Mouse (Mus musculus): ENCODE measurements around the gene Arhgap45. TPM values are rescaled to one million over a fixed set of nuclear protein-coding genes. Genes with fewer than 3 reads are reported as not detected.
"Not testable (repeated sequence)": the region's sequence is repeated elsewhere in the genome, so short reads cannot be mapped to it uniquely, and the experiment has no call there.

The Arhgap45 gene
- total RNA-seq, 2 experiments from 2014 or later = 1.6 to 1.7 TPM

GRCm38 (mm10) chr10:80052374-80052764 is 35.9 kb downstream of the Arhgap45 start:
- DNase-seq = no peak
- intact Hi-C loops (cut with DNase I) = no loop called here

- peak; percentile 100 for DNase-seq
- intact Hi-C loops (cut with DNase I) = no loop called here
Measured at GRCm38 (mm10) chr10:80053259-80053780, 36.9 kb downstream of the Arhgap45 start.

DNA sequence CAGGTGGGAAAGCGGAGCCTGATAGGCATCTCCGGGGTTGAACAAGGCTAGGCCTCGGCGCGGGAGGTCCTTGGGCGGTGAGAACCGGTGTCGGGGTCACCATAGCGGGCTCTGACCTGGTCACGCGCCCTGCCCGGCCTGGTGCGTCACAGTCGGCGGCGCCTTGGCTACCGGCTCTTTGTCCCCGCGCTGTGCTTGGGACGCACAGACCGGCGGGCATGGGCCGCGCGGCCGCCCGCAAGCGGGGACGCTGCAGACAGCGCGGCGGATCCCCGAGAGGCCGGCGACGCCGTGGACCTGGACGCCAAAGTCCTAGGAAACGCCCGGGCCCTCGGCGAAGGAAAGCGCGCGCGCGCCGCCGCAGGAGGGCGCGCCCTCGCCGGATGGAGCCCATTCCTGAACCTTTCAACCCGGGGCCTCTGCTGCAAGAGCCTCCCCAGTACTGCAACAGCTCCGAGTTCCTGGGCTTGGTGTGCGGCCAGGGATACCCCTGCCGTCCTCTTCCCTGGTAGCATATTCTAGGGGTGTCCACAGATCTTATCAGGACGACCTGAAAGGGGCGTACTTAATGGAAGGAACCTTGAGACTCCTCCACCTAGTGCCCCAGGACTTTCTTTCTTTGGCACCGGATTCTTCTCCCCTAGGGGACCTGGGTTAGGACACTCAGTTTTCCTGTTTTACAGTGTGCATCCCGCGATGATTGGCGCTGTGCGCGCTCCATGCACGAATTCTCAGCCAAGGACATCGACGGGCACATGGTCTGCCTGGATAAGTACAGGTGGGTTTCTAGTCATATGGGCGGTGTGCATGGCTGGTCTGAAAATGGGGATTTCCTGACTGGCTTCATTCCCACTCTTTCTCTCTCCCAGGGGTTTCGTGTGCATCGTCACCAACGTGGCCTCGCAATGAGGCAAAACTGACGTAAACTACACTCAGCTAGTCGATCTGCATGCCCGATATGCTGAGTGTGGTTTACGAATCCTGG is 37.7 kb downstream of the Arhgap45 start:
- peak; percentile 54 for DNase-seq
- intact Hi-C loops (cut with DNase I) = no loop called here

DNA sequence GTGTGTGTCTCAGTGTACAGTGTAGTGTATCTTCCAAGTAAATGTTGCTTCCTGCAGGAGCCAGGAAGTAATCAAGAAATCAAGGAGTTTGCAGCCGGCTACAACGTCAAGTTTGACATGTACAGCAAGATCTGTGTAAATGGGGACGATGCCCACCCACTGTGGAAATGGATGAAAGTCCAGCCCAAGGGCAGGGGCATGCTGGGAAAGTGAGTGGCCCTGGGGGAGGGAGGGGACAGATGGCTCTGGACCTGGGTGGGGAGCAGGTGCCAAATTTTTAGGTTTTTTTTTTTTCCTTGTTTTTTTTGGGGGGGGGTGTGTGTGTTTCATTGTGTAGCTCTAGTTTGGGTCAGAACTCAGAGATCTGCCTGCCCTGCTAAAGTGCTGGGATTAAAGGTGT is 38.5 kb downstream of the Arhgap45 start:
- DNase-seq; intact Hi-C loops (cut with DNase I): not testable (repeated sequence)

- DNase-seq = no peak
- intact Hi-C loops (cut with DNase I) = no loop called here
Measured at GRCm38 (mm10) chr10:80055364-80055763, 38.9 kb downstream of the Arhgap45 start.

DNA sequence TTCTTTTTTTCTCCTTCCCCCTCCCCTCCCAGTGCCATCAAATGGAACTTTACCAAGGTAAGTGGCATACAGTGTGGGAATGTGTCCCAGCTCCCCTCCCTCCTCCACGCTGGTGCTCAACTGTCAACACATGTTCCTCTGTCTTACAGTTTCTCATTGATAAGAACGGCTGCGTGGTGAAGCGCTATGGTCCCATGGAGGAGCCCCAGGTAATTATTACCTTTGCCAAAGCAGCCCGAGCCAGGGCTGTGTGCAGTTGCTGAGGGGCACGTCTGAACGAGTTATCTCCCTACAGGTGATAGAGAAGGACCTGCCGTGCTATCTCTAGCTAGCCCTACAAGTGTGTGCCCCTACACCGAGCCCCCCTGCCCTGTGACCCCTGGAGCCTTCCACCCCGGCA is 39.4 kb downstream of the Arhgap45 start:
- DNase-seq = no peak
- intact Hi-C loops (cut with DNase I) = no loop called here

GRCm38 (mm10) chr10:80056506-80056905 is 40.1 kb downstream of the Arhgap45 start:
- no peak for DNase-seq
- intact Hi-C loops (cut with DNase I) = no loop called here

- no peak for DNase-seq
- intact Hi-C loops (cut with DNase I) = no loop called here
Measured at GRCm38 (mm10) chr10:80056976-80057682, 40.7 kb downstream of the Arhgap45 start.

GRCm38 (mm10) chr10:80057683-80058326 is 41.4 kb downstream of the Arhgap45 start:
- DNase-seq = no peak
- intact Hi-C loops (cut with DNase I) = no loop called here

DNA sequence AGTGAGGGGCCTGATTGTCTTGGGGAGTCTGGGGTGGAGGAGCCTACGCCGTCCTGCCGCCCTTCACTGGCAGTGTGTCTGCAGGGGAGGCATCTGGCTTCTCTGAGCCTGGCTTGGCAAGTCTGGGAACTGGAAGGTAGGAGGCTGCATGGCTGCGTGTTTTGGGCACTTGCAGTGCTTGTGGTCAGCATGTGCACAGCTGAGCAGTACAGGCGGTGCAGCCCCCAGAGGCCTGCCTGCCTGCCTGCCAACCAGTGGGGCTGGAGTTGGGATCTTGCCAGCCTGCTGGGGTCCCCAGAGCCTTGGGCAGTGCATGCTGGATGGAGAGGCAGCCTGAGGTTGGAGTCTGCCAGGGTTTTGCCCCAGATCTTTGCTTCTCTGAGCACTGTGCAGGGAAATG is 46.7 kb downstream of the Arhgap45 start:
- intact Hi-C loops (cut with DNase I) = no loop called here
- DNase-seq = peak; percentile 85

DNA sequence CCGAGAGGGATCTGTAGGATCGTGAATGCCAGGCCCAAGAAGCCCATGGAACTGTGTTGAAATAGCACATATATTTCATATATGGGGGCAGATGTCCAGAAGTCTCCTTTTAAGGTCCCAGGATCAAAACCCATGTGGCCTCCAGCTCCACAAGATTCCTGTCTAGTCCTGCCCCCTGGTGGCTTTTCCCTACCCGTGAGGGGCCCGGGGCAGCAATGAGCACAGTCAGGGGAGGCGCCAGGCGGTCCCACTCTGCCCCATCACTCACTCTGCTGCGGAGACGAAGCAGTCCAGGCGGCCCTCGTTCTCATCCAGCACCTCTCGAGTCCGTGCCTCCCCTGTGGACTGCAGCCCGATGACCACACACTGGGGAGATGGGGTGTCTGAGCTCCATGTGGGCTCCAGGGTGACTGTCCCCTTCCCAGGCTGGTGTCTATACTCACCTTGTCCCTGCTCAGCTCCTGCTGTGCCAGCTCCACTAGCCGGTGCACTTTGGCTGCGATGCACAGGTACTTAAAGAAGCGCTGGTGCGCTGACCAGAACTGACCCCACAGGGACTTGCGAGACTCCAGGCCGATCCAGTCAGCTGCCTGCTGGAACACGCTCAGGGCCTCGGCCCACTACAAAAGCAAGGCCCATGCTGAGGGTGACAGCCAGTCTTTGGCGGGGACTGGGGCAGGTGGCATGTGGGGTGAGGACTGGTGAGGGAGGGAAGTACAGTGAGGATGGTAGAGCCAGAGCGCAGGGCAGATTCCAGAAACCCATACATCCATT is 47.6 kb downstream of the Arhgap45 start:
- DNase-seq = no peak
- intact Hi-C loops (cut with DNase I) = no loop called here

DNA sequence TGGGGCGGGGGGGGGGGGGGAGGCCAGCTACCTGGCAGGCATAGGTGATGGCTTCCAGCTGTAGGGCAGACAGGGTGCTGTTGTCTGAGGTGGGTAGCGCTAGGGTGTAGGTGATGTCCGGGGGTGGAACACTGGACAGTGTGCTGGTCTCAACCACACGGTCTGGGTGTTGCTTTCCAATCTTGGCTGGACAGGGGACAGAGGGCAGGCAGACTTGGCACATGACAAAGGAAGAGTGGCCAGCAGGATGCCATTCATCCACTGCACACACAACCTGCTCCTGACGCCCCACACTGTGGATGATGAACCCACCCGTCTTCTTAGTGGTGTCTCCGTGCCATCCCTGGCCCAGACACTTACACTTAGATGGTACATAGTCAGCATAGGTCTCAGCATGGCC is 52.8 kb downstream of the Arhgap45 start:
- no peak for DNase-seq
- intact Hi-C loops (cut with DNase I) = no loop called here

DNA sequence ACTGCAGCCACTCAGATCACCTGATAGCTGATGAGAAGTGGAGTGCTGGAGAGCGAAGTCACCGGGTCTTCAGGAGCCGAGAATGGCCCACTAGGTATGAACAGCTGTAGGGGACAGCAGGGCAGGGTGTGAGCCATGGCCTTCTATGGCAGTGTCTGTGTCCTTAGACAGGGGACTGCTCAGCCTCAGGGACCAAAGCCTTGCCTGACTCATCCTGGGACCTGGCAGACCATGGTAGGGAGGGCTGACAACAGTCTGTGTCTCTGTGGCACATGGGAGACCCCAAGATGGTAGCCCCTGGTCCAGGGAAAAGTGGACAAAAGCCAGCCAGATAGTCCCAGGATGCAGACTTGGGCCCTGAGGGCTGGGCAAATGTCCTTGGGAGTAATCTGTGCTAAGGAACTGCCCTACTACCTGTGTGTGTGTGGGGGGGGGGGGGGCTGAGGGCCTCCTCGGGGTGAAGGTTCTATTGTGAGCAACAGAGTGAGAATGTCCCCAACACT is 53.5 kb downstream of the Arhgap45 start:
- intact Hi-C loops (cut with DNase I) = no loop called here

GRCm38 (mm10) chr10:80070837-80071515 is 54.5 kb downstream of the Arhgap45 start:
- DNase-seq = peak; percentile 81
- intact Hi-C loops (cut with DNase I) = no loop called here

More for the DNA sequence above, 53.5 kb downstream of the Arhgap45 start:
- DNase-seq = no peak

- intact Hi-C loops (cut with DNase I) = no loop called here
- no peak for DNase-seq
Measured at GRCm38 (mm10) chr10:80071516-80071900, 55.1 kb downstream of the Arhgap45 start.

GRCm38 (mm10) chr10:80072623-80073489 is 56.4 kb downstream of the Arhgap45 start:
- intact Hi-C loops (cut with DNase I) = no loop called here
- no peak for DNase-seq

GRCm38 (mm10) chr10:80074813-80075601 is 58.6 kb downstream of the Arhgap45 start:
- intact Hi-C loops (cut with DNase I) = no loop called here
- DNase-seq = peak; percentile 46

DNA sequence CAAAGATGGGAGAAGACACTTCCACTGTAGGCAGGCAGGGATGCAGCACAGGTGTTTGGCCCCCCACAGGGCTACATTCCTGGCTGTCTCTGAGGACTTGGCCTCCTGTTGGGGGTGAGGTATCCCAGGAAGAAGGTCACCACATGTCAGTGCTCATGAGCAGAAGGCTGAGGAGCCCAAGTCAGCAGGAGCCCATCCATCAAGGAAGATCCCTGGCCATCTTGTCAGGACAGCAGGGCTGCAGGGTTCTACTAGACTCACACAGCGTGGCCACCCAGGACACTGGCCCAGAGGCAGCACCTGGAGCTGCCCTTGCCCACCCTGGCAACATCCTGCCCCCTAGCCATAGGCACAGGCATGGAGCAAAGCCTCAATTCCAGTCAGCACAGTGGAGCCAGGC is 59.5 kb downstream of the Arhgap45 start:
- DNase-seq = no peak
- intact Hi-C loops (cut with DNase I) = no loop called here
